Mouse (Mus musculus): Measurements from ENCODE around the gene Fkbpl. TPM values are rescaled to one million over a fixed set of nuclear protein-coding genes. Genes with fewer than 3 reads are reported as not detected.

Fkbpl gene
- total RNA-seq, 4 experiments from 2014 or later = 13.0 to 15.5 (median 15.1) TPM

DNA sequence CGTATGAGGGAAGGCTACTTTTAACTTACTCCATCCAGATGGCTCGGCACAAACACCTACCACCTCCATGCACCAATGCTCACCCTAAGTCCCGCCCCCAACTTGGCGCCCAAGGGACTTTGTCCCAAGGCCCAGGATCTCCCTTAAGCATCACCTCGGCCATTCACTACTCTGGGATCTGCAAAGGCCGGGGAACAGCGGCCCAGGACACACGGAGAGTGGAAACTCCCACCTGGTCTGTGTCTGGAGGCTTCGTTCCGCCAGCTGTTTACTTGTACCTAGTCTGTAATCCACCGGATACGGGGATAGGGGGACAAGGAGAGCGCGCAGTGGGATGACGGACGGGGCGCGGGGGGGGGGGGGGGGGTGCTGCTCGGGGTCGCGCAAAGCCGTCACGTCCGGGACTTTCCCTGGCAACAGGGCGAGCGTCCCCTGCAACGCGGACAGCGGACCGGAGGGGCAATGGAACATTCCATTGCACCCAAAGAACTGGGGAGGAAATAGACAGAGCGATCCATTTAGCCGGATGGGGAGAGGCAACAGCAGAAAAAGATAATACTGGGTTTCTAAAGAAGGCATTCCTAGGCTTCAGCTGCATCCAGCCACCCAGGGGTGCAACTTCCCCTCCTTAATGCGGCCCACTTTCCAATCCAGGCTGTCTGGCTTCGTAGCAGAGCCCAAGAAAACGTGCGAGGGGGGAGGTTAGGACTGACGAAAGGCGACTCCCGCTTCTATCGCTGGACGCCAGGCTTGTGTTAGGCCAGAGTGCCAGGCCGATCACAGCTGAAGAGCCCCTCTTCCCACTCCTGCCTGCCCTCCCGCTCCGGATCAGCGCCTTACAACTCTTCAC is 17.2 kb upstream of the Fkbpl start:
- peak; percentile 89 for DNase-seq

DNA sequence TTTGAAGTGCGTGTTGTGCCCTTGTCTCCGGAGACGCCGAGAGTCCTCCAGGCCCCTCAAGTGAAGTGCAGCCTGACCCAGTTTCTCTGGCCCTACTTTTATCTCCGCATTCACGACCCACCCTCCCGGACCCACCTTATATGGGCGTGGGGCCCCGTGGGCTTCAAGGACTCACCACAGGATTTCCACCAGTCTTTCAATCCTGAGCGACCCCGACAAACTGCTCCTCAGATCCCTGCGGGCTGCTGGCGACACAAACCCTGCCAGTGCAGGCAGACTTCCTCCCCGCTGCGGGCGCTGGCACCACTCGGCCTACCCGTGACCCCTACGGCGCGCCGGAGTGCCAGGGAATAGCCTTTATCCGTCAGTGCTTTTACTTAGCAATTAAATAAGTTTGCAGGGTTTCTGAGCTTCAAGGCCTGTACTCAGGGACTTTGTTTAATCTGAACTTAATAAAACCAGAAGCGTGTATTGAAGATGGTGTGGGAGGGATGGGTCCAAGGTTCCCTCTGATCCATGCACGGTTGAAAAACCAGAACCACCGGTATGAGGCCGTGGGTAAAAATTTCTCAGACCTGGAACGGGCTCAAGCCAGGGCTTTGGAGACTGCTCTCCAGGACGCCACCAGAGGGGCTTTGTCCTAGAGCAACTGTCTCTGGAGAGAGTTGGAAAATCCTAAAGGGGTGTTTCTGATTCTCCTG is 16.5 kb upstream of the Fkbpl start, which contains the start of gene Ppt2:
Gene Ppt2, minus strand, starts transcription at position 568 of the 701 bp plus-strand sequence.
- no peak for DNase-seq

DNA sequence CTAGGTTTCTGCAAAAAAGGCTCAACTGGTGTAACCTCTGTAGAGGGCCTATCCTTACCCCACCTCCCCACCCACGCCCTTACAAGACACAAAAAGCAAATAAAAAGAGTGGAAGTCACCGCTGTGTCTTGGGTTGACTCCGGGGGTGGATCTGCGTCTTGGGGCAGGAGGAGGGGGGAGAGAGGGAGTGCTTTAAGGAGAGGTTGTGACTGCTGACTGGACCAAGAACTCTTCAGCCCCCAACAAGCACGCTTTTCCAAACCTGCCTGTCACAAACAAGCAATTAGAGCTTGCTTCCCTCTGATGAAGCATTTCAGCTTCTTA is 16.0 kb upstream of the Fkbpl start:
- no peak for DNase-seq

DNA sequence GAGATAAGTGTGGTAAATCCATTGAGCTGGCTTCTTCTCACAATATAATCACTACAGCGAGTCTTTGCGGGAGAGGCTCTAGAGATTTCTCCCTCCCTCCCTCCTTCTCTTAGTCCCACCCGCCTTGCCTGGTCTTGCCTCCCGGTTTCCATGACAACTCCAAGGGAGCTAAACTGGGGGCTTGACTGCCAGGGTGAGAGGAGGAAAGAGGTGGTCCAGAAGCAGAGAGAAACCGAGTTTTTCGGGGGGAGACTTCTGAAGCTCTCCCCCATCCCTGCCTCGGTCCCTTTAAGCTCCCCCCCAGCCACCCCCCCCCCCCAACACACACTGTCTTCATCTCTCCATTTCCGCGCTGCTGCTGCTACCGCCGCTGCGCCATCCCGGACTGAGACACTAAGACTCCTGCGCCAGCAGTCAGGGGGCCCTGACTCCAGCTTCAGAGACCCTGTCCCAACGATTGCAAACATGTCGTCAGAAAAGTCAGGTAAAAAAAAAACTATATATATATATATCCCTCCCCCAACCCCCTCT is 15.3 kb upstream of the Fkbpl start, which contains the start of gene Prrt1:
Gene Prrt1, plus strand, starts transcription at position 313 of the 531 bp plus-strand sequence.
- no peak for DNase-seq

DNA sequence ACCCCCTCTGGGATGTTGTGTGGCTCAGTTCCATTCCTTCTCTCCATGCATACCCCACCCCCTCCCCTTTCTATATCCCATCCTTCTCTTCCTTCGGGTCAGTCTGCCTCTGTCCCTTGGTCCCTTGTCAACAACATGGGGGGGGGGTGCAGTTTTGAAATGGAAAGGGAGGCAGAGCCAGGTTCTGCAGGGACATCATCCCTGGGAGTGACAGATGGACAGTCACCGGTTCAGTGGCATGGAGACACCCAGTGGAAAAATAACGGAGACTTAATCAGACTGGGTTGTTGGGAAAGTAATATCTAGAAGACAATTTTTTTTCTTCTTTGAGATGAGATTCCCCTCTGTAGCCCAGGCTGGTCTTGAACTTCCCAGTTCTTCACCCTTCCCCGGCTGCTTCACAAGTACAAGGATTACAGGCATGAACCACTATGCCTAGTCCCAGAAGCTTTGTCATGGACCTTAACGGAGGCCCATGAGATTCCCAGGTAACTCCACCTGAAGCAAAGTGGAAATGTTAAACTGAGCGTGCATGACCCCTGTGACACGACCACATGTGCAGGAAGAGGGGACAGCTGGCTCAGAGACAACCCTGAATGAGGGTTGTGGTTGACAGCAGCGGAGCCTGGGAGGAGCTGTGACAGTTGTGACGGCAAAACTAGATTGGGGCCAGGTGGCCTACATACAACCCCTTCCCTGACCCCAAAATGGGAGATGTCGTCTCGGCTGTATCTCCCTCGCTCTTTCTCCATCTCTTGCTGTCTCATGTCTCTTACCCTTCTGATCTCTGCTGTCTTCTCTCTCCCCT is 14.6 kb upstream of the Fkbpl start:
- DNase-seq = no peak

DNA sequence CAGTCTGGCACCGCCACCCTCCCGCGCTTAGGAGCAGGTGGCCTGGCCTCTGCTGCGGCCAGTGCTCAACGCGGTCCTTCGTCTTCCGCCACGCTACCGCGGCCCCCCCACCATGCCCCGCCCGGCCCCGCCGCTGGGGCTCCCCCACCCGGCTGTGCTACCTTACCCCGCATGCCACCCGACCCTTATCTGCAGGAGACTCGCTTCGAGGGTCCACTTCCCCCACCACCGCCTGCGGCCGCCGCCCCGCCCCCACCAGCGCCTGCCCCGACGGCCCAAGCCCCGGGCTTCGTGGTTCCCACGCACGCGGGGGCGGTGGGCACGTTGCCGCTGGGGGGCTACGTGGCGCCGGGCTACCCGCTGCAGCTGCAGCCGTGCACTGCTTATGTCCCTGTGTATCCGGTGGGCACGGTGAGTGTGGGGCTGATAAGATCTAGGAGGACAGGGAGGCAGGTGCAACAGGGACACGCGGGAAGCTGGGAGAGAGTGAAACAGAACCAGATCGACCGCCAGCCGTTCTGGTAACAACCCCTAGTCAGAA is 13.7 kb upstream of the Fkbpl start:
- no peak for DNase-seq

DNA sequence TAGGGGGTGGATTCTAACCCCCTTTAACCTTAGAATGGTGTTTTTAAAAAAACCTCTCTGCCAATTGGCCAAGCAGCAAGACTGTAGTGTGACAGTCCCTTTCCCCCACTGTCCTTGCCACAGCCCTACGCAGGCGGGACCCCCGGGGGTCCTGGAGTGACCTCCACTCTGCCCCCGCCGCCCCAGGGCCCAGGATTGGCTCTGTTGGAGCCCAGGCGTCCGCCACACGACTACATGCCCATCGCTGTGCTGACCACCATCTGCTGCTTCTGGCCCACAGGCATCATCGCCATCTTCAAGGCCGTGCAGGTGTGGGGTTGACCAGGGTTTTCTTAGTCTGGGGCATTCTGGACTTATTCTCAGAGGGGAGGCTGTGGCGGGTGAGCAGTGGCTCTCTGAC is 12.9 kb upstream of the Fkbpl start:
- DNase-seq = no peak

DNA sequence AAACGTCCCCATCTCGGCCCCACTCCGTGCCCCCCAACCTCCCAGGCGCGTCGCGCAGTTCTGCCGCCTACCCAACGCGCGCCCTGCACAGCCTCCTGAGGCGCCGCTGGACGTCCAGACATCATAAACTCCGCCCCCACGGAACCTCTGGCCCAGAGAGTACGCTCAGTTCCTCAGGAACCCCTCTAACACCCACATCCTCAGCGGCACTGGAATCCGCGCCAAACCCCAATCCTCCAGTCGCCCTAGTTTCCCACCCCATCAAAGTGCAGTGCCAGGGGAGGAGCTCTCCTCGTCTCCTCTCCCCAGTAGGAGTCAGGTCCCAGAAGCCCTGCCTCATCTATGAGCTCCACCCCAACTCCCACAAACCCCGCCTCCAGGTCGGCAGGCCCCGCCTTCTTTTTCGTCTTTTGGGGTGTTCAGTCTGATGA is 12.3 kb upstream of the Fkbpl start:
- DNase-seq = peak; percentile 83

DNA sequence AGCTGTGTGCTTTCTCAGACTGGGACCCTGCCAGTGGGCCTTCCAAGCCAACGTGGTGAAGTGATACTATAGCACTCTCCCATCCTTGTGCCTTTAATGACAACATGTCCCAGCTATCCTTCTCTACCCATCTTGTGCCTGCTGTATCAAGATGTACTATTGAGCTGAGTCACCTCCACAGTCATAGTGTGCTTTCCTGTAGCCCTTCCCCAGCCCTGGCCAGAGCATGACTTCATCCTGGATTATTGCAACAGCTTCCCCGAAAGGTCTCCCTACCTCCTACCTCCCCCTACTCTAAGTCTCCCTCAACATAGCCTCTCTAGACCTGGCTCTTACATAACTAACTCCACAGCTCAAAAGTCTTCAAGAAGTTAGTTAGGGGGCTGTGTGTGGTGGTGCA is 8.9 kb upstream of the Fkbpl start:
- no peak for DNase-seq

DNA sequence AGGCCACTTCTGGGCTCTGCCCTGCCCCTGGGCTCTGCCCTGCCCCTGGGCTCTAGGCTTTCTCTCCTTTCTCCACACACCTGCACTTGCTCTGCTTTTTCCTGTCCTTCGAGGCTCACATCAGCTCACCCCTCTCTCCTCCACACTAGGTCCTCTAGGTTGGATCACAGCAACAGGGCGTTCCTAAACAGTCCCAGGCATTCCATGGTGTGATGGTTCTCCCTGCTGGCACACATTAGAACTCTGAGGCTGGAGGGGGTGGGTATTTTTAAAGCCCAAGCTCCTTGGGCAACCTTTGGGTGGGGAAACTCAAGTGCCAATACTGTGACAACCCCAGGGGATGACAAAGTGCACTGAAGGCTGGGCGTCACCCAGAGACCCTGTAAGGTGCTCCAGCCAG is 7.1 kb upstream of the Fkbpl start:
- no peak for DNase-seq

DNA sequence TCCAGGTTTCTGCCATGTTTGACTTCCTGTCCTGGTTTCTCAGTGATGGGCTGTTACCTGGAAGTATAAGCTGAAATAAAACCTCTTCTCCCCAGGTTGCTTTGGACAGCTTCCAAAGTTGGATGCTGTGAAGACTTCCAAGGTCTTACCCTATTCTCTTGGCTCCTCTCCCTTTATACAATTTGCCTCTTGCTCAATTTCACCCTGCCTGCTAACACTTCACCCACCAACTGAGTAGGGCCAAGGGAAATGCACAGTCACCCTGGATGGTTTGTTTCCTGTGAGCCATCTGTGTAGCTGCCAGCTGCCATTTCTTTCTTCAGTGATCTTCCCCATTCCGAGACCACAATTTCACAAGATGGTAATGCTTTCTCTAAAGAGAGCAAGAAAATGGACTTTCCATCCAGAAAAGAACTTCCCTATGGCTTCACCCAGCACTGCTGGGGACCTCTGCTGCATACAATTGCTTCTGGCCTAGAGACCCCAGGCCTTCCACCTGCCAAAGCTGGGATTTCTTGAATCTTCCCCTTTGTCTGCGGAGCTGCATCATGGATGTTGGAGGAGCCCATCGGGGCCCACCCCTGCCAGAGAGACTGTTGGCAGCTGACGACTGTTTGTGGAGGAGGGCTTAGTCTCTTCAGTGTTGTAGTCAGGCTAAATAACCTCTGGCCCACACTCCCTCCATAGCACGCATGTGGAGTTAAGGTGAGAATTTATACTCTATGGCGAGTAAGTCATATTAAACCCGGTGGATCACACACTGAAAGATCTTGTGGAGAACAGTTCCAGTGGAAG is 4.9 kb upstream of the Fkbpl start:
- no peak for DNase-seq

DNA sequence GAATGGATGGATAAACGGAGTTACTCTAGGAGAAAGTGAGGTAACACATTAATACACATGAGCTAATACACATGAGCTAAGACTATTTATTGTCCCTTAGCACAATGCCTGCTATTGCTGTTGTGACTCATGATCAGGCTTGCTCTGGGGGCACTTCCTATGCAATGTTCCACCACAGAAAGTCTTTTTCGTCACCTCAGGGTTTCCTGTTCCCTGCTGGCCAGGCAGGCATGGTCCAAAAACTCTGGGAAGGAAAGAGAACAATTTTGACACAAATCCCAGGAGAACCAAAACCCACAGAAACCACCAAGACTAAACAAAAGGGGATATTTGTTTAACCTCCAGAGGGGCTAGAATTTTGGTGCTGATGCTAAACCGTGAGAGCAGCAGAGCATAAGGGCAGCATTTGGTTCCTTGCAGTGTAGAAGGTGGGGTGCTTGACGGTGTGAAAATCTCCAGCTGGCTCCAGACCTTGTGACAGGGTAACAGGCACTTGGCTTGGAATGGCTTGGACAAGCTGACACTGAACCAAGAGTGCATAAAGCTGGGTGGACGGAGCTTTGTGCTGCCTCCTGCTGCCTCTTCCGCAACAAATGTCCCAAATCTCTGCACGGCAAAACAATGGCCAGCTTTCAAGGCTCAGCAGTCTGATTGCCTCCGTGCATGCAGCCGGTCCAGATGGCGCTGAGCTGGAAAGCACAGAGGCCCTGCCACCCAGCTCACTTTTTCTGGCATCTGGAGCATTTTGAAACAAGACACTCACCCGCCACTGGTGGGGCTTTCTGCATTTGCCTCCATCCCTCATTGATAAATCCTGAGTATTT is 3.6 kb upstream of the Fkbpl start:
- no peak for DNase-seq

DNA sequence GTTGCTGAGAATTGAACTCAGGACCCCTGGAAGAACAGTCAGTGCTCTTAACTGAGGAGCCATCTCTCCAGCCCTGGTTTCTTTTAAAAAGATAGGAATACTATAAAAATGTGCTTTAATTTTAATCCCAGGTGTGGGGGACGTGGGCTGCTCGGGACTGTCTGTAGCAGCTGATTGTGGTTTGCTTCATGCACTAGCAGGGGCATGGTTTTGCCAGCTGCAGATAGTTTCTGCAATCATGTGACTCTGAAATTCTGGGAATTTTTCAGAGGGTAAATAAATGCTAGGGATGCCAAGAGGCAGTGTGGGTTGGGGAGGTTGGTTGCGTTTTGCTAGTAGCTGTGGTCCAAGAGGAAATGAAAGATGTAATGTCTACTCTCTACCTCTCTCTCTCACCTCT is 2.6 kb upstream of the Fkbpl start:
- no peak for DNase-seq

DNA sequence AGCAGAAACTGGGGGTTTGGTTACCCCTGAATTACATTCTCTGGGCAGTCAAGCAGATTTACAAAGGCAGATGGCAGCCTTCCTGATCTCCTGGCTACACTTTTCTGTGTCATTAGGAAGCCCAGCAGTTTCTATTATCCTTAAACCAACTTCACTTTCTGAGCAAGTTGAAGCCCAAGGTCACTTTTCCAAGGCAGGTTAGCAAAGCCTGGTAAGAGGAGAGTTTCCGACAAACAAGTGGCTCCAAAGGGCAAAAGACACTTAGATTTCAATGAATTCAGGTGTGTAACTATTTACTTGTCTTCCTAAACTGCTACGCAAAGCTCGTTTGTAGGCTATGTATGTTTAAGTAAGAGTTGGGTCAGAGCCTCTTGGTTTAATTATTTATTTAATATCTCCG is 1.2 kb upstream of the Fkbpl start:
- DNase-seq = no peak

DNA sequence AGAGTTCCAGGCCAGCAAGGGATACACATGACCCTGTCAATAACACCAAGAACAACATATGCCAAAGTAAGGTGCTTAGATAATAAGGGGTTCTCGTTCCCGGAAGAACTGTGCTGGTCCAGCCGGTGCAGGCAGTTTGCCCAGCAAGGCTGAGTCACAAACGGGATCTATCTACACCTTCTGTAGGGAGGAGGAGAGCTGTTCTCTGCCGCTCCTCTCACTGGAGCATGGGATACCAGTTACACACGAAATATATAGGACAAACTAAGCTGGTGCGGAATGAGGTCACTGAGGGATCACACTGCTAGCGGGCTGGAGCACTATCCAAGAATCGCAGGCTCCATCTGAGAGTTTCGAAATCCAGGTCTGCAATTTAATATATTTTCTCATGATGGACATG is 620 bp upstream of the Fkbpl start:
- no peak for DNase-seq

DNA sequence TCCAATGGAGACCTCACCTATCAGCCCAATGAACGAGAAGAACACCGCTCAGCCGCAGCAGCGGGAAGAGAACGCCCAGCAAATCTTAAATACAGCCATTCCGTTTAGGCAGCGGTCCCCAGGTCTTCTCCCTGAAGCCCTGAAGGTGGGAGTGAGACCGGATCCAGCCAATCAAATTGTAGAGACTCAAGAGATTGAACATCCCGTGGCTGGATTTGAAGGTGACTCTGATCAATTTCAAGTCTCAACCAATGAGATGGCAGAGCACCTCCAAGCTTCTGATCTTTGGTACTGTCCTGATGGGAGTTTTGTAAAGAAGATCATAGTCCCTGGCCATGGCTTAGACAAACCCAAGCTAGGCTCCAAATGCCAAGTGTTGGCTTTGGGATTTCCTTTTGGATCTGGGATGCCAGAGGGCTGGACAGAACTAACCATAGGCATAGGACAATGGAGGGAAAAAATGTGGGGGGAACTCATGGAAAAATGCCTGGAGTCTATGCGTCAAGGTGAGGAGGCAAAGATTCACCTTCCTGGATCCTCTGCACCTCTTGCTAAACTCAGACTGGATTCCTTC is 779 bp downstream of the Fkbpl start:
- no peak for DNase-seq

DNA sequence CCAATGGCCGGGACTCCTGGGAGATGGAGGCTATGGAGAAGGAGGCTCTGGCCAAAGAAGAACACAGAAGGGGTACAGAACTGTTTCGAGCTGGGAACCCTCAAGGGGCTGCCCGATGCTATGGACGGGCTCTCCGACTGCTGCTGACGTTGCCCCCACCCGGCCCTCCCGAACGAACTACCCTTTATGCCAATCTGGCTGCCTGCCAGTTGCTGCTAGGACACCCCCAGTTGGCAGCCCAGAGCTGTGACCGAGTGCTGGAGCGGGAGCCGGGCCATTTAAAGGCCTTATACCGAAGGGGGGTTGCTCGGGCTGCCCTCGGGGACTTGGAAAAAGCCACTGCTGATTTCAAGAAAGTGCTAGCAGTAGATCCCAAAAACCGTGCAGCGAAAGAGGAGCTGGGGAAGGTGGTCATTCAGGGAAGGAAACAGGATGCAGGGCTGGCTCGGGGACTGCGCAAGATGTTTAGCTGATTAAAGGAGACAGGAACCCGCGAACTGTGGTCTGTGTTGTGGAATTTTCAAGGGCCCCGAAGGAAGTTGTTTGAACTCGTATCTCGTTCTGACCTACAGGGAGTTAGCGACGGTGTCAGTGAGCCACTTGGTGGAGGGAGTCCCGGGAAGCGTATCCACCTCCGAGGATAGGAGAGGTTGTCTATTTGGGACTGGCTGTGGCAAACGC is 1.4 kb downstream of the Fkbpl start:
- no peak for DNase-seq

DNA sequence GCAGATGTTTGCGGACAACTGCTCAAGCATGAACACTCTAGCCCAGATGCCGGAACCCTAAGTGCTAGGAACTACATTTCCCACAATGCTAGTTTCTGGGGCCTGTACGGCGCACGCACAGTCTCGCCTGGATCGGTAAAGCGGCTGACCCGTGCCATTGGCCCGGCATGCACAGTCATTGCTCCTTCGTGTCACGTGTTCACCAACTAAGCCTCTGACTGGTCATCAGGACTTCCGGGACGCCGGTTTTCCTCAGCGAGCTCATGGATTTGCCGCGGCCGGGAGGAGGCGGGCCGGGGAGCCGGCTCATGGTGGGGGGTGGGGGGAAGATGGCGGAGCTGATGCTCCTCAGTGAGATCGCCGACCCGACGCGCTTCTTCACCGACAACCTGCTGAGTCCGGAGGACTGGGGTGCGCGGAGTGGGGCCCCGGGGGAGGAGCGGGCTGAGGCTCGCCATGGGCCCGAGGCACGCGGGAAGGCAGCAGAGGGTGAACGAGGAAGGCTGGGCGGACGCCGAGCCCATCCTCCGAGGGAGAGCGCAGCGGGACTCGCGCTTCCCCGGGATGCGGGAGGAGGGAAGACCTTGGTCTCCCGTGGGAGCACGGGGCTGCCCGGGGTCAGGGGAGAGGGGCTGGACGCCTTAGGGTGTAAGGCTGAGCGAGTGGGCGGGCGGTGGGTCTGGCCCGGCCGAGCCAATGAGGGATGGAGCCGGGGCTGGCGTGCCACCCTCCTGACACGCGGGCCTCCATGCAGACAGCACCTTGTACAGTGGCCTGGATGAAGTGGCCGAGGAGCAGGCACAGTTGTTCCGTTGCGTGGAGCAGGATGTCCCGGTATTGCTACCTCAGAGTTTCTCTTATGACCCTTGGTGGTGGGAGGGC is 2.6 kb downstream of the Fkbpl start, which contains the start of gene Atf6b:
Gene Atf6b, plus strand, starts transcription at position 241 of the 882 bp plus-strand sequence.
- DNase-seq = peak; percentile 98
